Mouse (Mus musculus): Measurements from ENCODE around the gene Ecm1. TPM values are rescaled to one million over a fixed set of nuclear protein-coding genes. Genes with fewer than 3 reads are reported as not detected.
A peak's percentile ranks its signal among the peaks of the same experiment; 100 is the strongest.

Ecm1 gene
- 14.0 and 16.8 TPM in 2 replicates for polyA plus RNA-seq (2015; fragmentation: Nextera tagmentation; extraction: Ambion mirVana)

GRCm38 (mm10) chr3:95739353-95740104 lies at the start of gene Ecm1:
Gene Ecm1, minus strand, starts transcription at chr3:95739569.
- DNase-seq (ENCODE audit: low spot score) = no peak

GRCm38 (mm10) chr3:95785501-95785900 lies 46.1 kb upstream of the Ecm1 start:
- DNase-seq (ENCODE audit: low spot score) = no peak

DNA sequence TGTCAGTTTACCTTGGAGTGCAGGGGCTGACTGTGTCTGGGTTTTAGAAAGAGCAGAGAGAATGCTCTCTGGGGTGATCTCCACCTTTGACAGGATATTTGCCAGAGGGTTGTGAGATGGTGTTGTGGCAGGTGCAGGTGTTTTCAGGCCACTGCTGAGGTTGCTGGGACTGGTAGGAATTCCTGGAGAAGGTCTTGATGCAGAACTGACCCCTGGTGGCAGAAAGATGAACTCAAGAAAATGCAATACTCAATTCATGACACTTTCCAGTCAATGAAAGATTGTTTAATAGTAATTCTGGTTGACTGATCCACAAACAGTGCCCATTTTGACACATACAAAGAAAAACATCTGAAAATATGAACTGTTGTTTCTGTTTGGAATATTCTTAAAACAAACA lies 32.6 kb upstream of the Ecm1 start:
- DNase-seq (ENCODE audit: low spot score) = peak; percentile 46

DNA sequence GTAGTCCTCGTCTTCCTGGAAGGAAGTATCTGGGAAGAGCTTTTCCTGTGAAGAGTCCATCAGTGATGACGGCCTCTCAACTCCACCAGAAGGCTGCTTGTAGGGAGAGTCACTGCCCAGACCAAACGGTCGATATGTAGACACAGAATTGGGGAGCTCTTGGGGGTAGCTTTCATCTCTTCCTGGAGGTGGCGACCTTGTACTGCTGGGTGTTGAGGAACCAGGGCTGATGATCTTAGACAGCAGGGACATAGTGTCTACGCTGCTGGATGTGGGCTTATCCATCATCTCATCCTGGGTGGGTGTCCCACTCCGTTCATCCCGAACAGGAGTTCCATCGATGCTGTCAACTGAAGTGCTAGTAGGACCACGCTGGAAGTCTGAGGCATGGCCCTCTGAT lies 26.2 kb upstream of the Ecm1 start:
- DNase-seq (ENCODE audit: low spot score) = no peak

DNA sequence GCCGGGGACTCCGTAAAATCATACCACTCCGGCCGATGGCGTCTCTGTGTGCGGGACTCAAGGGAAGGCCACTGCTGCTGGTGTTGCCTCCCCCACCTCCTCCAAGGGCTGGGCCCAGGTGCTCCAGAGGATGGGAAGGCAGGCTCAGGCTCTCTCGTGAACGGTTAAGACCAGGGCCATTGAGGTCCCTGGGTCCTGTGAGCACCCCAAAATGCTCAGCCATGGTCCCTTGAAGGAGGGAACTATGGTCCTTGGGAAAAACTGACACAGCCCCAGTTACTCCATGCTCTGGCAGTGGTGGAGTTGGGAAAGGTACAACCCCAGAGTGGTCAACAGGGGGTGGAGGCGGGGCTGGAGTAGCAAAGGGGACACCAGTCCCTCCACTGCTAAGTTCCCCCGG lies 24.4 kb upstream of the Ecm1 start:
- no peak for DNase-seq (ENCODE audit: low spot score)

DNA sequence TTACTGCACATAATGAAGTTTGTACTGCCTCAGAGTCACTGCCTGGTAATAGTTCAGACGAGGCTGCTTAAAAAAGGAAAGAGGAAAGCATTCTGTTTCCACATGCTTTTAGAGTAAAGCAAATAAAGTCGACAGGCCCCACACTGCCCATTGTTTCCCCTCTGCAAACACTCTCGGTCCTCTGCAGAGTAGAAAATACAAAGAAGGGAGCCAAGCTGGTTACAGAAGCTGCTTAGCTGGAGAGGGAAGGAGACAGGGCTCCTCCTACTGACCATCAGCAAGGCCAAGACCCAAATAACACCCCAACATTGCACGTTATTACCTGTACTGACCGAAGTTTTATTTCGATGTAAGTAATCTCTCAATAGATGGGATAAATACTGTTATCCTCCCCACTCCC lies 23.6 kb upstream of the Ecm1 start:
- no peak for DNase-seq (ENCODE audit: low spot score)

DNA sequence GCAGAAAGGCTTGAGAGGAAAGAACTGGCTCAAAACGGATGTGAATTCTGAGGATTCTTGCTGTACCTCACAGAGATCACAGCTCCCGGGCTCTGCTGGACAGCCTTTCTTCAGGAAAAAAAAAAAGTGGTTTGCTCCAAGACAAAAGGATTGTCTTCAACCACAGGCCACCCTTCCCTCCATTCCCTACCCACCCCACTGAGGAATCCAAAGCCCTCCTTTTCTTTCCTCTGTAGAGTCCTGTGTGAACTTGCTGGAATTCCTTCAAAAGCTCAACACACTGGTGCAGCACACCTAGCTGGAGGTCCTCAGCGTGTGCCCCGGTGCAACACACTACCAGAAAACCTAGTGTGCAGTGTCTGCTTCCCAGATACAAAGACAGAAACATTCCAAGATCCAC lies 22.4 kb upstream of the Ecm1 start:
- DNase-seq (ENCODE audit: low spot score) = no peak

- DNase-seq (ENCODE audit: low spot score) = no peak
Measured at GRCm38 (mm10) chr3:95760656-95761055, 21.3 kb upstream of the Ecm1 start.

- DNase-seq (ENCODE audit: low spot score) = no peak
Measured at GRCm38 (mm10) chr3:95760106-95760505, 20.7 kb upstream of the Ecm1 start, which contains the start of gene Tars2. Gene Tars2, minus strand, starts transcription at chr3:95760206.

DNA sequence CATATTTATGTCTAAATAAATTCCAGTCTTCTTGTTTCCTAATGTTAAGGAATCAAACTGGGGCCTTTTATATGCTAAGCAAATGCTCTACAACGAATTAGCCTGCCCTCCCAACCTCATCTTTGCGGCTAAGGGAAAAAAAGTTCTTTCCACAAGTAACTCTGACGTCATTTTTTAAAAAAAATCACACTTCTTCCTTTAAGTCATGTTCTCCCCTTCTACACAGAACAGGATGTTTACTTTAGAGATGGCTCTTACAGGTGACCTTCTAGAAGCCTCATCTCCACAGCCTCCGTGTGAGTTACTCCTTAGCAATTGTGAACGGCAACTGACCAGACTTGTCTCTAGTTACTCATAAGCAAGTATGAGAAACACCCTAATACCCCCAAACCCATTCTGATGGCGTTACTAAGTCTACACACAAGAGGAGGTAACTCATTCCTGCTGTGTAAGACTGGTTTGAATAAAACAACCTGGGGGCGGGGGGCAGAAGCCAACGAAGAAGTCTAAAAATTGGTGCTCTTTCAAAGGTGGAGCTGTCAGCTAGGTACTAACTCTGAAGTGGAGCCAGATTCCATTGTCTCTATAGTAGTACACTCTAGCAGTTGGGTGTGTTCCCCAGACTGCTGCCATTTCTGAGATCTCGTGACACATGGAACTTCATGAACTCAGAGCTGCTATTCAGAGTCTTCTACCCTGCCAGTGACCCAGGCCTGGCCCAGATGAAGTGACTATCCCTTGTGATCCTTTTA lies 19.3 kb upstream of the Ecm1 start:
- peak; percentile 21 for DNase-seq (ENCODE audit: low spot score)

DNA sequence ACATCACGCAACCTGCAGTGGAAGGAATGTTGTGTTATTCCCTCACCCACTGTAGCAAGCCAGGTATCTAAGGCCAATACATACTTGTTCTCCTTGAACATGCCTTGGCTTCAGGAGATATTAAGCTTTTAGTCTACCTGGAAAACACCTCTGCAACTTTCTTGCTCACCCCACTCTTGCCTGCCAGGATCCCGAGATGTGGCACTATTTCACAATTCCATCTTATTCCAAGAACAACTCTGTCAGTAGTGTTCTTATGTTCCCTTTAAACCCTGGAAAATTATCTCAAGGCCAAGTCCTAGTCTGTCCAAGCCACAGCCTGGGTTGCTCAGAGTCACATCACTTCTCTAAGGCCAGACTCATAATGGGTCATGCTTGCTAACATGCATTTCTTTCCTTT lies 17.4 kb upstream of the Ecm1 start:
- DNase-seq (ENCODE audit: low spot score) = no peak

DNA sequence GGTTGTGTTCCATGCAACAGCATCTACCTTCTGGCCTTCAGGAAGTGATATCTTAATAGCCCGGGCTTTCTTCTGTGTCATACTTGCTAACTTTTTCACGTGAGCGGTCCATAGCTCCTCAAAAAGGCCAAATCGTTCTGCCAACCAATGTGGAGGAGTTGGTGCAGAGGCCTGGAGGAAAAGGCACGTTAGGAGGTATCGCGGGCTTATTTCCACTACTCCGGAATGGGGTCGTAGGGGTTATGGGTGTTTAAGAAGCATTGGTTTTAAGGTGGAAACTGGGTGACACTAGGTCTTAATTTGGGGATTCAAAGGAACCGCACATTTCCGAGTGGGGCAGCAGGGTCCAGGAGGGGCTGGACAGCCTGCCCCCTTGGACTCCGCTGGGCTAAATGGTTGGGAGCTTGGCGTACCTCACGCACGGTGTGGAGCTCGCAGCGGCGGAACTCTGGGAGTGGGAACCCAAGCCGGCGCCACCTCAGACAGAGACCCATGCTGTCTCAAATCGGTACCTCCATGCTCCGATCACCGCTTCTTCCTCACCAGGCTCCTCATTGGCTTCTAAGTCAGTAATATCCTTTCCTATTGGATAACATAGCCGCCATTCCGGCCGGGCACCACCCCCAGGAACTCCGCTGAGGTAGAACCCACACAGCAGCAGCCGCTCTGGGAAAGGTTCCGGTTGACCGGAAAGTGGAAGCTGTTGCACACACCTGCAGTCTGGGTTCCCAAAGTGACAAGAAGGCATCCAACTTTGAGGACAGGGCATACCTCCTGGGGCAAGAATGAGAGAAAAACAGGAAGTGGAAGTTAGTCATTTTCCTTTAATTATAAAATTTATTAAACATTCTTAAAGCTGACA lies 15.2 kb upstream of the Ecm1 start:
- peak; percentile 90 for DNase-seq (ENCODE audit: low spot score)

- DNase-seq (ENCODE audit: low spot score) = no peak
Measured at GRCm38 (mm10) chr3:95752935-95753334, 13.6 kb upstream of the Ecm1 start.

- peak; percentile 33 for DNase-seq (ENCODE audit: low spot score)
Measured at GRCm38 (mm10) chr3:95740406-95740805, 1.0 kb upstream of the Ecm1 start.

- no peak for DNase-seq (ENCODE audit: low spot score)
Measured at GRCm38 (mm10) chr3:95735071-95735670, 4.2 kb downstream of the Ecm1 start.

- no peak for DNase-seq (ENCODE audit: low spot score)
Measured at GRCm38 (mm10) chr3:95734092-95734702, 5.2 kb downstream of the Ecm1 start.

DNA sequence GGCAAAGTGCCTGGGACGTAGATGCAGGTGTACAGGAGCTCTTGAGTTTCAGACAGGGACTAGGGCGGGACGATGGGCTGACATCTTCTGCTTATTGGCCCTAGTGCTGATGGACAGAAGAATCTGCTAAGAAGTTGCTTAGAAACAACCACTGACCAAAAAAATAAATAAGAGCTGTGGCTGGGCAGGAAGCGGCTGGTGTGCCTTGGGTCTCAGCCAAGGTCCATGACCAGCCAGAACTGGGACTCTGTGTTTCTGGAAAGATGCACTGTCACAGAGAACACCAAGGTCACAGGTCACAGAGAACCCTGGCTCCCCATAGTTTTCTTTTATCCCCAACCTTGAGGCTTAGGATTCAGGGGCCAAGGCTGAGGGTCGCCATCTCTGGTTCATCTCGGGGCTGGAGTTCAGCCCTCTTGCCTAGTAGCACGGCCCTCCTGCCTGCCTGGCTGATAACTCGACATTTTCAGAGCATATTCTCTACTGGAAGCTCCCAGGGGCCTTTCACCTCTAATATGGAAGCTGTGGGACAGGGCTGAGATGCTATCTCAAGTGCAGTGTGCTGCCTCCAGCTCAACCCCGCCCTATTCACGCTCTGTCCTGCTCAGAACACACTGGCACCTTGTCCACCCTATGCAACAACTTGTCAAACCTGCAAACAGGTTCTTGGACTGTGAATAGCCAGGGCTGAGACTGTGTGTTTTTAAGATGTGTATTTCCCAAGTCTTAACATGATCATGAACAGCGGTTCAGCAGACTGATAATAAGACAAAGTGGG lies 6.4 kb downstream of the Ecm1 start:
- no peak for DNase-seq (ENCODE audit: low spot score)

- no peak for DNase-seq (ENCODE audit: low spot score)
Measured at GRCm38 (mm10) chr3:95732297-95732696, 7.1 kb downstream of the Ecm1 start.

- no peak for DNase-seq (ENCODE audit: low spot score)
Measured at GRCm38 (mm10) chr3:95731802-95732201, 7.6 kb downstream of the Ecm1 start.

GRCm38 (mm10) chr3:95730431-95730830 lies 8.9 kb downstream of the Ecm1 start:
- no peak for DNase-seq (ENCODE audit: low spot score)

Data from thymus, postnatal 0 days (tissue).